Mouse (Mus musculus) layer of hippocampus, postnatal 10 days (tissue): ENCODE measurements around the gene Hsf4. TPM values are rescaled to one million over a fixed set of nuclear protein-coding genes. Genes with fewer than 3 reads are reported as not detected.
"Not testable (repeated sequence)": the region's sequence is repeated elsewhere in the genome, so short reads cannot be mapped to it uniquely, and the experiment has no call there.

Experiments
- DNase-seq, 2 experiments: peaks; one replicate each; pipeline ENCODE4 v3.0.0; 2021; ENCODE audit warnings: low spot score in 2 of 2
- total RNA-seq, 2 experiments: library from RNA; stranded (reverse); gene quantifications; 2 replicates each; pipeline ENCODE4 v1.2.3; 2021

Gene Hsf4
- total RNA-seq, 2 experiments from 2014 or later: 0.57 to 0.83 TPM

DNA sequence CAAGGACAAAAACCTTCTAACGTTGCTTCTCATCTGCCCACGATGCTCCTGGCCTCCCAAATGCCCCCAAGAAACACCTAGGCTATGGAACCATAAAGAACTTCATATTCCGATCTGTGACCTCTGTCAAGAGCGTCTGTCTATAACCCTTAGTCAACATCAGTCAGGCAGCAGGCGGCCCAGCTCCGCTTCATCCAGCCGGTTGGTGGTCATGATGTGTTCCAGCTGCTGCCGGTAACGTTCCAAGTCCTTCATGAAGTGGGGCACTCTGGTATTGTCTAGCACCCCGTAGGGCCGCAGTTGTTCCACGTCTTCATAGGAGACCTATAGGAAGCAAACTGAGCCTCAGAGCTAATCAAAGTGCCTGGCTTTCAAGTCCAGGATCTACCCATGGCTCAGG lies 12.2 kb downstream of the Hsf4 start:
- DNase-seq: no peak

DNA sequence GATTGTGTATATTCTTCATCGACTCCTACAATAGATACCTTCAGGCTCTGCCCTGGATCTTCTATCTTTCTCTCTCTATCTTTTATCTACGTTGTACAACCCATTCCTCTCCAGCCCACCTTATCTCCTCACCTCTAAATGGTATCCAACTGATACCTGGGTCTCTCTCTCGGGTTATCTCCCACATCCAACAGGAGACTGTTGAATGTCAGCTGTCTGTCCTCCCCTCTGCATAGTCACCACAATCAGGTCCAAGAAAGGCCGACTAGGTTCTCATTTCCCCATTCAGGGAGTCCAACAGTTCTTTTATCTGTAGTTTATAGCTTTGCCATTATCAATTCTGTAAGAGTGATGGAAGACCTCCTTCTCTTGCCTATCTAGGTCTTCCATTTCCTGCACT lies 12.6 kb downstream of the Hsf4 start:
- no peak for DNase-seq

DNA sequence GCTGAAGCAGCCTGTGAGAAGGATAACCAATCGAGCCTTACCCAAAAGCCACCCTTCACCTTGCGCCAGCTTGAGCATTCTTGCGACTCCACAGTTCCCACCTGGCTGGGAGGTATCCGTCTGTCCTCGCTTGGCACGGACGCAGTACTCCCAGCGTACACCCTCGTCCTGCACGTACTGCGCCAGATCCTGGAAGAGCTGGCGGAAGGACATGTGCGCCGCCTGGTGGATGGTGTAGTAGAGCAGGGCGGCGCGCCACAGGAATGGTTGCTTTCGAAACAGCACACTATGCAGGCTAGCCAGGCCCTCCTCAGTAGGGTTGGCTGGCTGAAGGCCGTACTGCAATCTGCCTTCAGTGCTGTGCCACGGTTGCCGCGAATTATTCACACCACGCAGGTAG lies 13.5 kb downstream of the Hsf4 start:
- peak in 1 of 2 experiments; percentile 52 for DNase-seq

DNA sequence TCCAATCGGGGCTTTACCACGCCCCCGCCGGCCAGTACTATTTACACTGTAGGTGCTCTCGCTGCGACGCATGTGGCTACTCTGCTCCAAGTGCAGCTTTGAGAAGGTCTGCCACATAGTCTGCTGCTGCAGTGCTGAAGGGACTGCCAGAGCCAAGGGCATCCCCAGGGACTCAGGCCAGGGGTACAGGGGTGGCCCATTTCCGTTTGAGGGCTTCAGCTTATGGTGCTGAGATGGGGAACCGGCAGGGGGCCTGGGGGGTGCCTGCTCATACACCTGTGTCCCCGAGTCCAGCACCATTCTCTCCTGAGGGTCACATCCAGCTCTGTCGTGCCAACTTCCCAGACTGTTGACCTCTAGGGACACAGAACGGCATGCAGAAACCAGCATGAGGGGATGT lies 15.9 kb downstream of the Hsf4 start:
- DNase-seq: no peak

DNA sequence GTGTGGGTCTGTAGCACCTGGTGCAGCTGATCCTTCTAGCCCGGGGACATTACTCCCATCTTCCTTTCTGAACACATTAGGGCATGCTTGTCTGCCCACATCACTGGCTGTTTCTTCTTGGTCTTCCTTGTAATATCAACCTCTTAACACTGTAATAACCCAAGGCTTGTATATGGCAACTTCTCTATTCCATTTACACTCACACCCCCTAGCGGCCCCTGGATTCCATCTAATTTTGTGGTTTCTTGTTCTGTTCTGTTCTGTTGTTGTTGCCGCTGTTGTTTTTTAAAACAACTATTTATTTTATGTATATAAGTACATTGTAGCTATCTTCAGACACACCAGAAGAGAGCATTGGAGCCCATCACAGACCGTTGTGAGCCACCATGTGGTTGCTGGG lies 17.3 kb downstream of the Hsf4 start:
- no peak for DNase-seq

DNA sequence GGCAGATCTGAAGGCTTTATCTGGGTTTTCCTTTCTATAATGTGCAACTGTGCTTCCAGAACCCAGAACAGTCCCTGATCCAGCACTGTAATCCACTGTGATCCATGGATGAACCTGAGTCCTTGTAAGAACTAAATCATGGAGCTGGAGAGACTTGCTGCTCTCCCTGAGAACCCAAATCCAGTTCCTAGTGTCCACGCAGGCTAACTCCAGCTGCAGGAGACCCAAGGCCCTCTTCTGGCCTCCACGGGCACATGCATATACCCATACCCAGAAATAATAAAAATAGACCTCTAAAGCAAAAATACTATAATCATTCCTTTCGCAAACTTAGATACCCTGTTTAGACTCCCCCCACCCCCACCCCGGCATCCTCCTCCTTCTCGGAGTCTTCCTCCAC lies 18.6 kb downstream of the Hsf4 start:
- DNase-seq: no peak

DNA sequence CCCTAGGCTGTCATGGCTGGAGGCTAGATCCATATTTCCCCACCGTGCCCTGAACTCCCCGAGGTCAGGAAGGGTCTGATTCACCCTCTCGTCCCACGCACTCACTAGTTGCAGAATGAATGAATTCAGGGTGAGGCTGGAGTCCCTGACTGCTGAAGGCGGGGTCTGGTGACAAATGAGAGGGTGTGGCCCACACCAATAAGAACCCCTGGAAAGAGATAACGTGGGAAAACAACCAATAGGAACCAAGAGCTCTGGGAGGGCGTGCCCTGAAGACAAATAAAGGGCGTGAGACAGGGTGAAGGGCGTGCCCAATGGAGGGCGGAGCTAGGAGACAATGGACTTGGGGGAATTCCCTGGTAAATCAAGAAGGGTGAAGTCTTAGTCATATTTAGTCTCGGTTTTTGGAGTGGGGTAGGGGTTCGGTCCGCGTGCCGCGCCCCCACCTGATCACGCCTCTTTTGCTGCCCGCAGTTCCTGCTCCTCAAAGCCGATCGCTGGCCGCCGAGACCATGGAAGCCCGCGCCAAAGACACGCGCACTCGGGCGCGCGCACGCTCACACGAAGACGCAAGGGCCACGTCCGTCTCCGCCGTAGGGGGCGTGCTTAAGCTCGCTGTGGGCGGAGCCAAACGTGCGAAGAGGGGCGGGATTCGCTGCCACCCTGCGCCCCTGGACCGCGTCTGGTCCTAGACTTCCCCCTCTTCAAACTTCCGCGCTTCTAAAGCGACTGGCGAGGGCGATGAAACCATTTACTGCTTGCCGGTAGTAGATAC lies 19.5 kb downstream of the Hsf4 start:
- DNase-seq: peak; percentile 97 to 98

DNA sequence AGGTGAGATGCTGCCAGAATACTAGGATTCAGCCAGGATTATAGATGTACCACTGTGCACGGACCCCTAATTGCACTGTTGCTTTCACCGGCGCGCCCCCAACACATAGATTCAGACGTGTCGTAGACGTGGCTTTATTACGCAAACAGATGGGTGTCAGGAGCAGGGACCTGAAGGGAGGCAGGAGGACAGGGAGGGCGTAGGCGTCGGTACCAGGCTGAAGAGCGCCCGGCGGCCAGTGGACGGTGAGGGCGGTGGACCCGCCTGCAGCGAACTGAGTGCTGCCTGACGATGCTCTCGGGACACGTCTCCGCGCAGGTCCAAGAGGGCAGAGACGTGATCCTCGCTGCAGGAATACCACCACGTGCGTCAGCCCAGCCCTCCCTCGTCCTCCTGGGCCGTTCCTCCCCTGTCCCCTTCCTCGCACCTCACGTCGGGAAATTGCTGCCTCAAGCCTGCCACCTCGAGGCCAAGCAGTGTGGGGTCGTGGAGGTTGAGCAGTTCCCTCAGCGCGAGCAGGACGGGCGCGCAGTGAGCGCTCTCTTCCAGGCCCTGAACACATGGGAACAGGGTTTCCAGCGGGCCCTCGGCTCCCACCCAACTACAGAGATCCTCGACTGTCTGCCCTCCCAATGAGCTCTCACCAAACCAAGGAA lies 20.3 kb downstream of the Hsf4 start, which contains the start of gene 4931428F04Rik:
Gene 4931428F04Rik (minus strand): TSS at position 60 of the 656 bp plus-strand sequence.
- peak; percentile 67 for DNase-seq

DNA sequence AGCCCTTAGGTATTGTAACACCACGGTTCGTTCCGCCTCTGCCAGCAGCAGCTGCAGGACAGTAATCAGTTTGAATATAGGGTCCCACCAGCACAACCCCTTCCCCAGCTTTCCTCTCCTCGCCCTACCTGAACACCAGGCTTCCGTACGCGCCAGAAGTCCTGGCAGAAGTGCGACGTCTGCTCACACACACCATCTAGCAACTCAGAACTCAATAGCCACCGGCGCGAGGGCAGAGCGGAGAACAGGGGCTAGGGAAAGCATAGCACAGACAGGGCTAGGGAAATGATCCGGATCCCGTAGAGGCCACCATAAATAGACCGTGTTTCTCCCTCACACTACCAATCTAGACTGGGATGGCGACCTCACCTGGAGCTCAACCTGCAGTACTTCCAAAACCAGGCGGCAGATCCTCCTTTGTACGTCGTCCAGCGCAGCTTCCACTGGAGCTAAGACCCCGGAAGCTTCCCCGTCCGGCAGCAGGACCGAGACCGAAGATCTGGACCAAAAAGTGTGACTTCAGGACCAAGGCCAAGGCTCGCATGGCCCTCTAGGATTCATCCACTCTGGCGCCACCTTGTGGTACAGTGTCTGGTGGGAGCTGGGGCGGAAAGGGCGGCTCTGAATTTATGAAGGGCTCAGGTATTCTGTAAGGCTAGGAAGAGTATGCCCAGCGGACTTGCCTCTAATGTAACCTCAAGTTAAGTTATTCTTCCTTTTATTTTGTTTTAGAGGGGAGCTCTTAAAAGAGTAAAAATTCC lies 21.1 kb downstream of the Hsf4 start:
- peak; percentile 90 to 91 for DNase-seq

DNA sequence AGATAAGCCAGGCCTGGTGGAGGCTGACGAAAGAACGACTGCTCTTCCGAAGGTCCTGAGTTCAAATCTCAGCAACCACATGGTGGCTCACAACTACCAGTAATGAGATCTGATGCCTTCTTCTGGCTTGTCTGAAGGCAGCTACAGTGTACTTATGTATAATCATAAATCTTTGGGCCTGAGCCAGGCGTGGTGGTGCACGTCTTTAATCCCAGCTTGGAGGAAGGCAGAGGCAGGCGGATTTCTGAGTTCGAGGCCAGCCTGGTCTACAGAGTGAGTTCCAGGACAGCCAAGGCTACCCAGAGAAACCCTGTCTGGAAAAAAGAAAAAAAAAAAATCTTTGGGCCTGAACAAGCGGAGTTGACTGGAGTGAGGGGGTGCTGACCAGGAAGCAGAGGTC lies 21.8 kb downstream of the Hsf4 start:
- not testable (repeated sequence) for DNase-seq

DNA sequence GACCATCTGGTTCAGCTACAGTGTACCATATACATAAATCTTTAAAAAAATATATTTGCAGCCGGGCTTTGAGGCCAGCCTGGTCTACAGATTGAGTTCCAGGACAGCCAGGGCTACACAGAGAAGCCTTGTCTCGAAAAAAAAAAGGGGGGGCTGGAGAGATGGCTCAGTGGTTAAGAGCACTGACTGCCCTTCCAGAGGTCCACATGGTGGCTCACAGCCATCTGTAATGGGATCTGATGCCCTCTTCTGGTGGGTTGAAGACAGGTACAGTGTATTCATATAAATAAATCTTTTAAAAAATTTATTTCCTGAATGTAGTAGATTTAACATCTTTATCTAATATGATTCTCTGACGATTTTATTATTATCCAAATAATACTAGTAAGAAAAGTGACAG lies 22.2 kb downstream of the Hsf4 start:
- DNase-seq: not testable (repeated sequence)

DNA sequence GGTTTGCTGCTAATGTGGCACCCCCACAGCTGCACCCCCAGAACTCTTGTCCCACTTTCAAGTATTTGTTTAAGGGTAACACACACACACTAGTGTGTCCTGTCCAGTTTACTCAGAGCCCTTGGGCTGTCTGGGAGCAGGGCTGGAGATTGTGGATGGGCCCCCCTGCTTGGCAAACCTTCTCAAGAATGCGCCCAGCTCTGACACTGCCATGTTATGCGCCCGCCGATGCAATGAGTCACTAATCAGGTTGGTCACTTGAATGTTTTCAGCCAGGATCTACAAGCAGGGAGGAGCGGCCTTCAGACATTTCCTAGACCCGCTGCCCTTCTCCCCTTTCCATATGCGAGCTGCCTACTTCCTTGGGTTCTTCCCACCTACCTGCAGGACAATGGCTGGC lies 22.9 kb downstream of the Hsf4 start:
- DNase-seq: no peak

DNA sequence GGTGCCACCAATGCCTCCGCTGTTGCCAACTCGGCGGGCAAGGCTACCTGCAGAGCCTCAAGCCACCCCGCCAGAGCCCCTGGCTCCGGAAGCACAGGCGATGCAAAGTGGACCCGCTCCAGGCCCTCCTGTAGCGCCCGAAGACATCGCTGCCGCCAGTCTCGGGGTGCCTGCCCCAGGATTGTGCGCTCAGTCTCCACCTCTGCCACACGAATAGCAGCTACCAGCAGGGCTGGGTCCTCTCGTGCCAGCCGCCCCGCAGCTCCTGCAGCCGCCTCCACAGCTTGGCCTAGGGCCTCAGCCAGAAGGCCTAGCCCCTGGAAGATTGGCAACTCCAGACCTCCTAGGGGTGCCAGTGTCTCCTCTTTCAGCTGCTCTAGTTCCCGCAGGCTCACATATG lies 23.8 kb downstream of the Hsf4 start:
- no peak for DNase-seq

DNA sequence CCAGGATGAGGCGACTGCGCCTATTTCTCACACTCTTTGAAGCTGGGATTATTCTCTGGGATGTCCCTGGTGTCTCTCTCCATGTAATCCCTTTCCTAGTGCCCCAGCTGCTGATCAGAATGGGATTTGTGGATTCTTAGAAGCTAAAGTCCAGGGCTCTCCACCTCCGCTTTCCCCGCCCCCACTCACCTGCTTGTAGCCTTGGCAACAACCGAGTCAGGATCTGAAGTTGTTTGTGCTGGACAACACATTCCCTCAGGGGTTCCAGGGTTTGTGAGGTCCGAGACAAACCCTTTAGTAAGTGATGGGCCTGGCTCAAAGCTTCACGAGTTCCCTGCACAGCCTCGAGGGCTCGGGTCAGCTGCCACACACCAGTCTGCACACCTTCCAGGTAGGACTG lies 25.2 kb downstream of the Hsf4 start:
- DNase-seq: no peak

DNA sequence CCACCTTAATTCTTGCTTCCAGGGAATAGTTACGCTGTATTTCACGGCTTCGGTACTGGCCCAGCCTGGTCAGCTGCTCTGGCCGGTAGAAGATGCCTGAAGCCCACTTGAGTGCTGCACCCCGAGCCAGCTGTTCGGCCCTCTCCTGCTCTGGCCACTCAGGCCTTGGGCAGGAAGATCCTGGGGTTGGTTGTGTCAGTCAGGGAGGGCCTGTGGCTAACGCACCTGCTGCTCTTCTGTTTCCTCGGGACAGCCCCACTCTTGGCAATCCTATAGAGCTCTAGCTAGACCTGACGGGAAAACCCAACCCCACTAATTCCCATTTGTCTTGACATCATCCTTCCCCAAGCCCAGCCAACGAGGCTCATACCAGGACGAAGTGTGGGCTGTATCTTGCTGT lies 25.7 kb downstream of the Hsf4 start:
- no peak for DNase-seq

DNA sequence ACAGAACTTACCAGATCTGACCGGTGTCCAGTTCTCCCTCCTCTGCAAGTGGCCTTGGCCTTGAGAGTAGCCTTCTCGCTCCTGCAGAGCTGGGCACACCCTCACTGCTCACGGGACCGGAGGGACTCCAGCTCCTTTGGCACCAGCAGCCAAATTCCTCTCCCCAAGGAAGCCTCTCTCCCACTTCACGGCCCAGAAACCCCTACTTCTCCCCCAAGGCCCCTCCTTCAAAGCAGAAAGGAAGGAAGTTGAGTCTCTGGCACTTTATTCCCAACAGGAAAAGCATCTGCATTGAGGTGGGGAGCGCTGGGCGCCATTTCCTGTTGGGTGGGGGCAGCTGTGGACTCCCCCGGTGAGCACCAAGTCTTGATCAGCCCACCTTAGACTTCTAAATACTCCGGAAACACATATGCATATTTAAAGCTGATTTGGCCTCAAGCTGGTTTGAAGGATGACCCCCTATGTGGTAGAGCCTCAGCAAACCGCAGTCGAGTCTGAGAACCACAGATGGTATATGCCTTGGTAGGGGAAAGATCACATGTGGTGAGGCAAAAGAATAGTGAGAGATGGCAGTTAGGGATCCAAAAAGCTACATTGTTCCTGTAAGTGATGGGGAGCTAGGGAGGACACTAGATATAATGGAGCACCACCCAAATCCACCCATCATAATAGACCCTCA lies 26.4 kb downstream of the Hsf4 start, which contains the start of gene Exoc3l:
Gene Exoc3l (minus strand): TSS at position 207 of the 679 bp plus-strand sequence.
- DNase-seq: no peak

DNA sequence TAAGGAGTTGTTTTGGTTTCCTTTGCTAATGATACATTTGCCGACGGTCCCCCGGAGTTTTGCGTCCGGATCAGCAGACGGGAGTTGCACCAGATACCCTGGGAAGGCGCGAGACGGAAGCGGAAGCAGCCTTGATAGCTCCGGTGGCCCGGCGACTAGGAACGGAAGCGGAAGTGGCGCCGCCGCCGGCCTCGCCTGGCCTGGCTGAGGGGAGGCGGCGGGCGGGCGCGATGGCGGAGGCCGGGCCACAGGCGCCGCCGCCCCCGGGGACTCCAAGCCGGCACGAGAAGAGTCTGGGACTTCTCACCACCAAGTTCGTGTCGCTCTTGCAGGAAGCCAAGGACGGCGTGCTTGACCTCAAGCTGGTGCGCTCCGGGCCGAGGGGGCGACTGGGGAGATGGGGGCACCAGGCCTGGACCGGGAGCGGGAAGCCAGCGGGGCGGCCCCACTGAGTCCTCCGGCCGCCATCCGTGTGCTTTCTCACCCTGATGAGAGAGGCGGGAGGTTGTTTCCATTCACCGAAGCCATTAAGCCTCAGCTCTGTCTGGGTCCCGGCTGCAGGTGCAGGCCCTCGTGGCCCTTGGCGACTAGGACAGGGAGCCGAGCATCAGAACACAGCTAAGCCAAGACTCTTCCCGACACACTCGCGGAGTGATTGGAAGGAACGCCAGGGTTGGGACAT lies 28.1 kb downstream of the Hsf4 start, which contains the start of gene E2f4:
Gene E2f4 (plus strand): TSS at position 153 of the 682 bp plus-strand sequence.
- DNase-seq: peak; percentile 87 to 94

DNA sequence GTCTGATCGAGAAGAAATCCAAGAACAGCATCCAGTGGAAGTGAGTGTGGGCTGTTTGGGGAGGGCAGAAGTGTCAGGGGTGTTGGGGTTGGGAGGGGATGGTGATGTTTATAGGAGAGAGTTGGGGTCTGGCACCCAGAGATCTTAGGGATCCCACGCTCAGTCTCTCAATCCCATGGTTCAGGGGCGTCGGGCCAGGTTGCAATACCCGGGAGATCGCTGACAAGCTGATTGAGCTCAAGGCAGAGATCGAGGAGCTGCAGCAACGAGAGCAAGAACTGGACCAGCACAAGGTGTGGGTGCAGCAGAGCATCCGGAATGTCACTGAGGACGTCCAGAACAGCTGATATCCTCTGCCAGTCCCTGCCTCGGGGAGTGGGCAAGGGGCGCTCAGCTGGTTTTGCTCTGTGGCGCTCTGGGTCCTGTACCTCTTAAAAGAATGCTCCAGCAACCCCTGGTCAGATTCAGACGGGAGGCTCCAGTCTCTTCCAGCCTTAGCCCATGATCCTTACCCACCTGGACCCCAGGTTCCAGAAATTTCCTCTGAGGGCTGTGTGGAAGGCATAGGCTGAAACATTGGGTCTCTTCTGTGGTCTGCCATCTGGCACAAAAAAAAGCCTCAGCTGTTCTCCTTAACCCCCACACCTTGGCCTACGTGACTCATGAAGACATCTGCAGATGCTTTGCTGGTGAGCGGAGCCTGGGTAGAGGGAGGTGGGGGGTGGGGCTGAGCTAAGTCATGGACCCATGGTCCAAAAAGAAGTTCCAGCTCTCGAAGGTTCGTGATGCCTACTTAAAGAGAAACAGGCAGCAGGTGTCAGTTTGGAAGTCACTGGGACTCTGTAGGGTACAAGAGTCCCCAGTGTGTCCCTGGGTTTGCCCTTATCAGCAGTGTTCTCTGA lies 29.0 kb downstream of the Hsf4 start:
- no peak for DNase-seq

DNA sequence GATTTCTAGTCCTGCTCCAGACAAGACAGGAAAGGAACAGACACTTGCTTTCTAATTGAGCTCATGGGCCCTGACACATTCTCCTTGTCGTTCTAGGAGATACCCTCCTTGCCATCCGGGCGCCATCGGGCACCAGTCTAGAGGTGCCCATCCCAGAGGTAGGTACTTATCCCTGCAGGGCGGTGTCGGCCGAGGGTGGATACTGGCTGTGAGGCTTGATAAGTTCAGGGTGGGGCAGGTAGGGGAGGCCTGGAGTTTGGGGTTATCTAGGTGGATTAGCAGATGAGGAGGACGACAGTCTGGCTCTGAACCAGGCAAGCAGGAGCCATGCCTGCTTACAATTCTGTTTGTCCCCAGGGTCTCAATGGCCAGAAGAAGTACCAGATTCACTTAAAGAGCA lies 30.4 kb downstream of the Hsf4 start:
- DNase-seq: no peak

DNA sequence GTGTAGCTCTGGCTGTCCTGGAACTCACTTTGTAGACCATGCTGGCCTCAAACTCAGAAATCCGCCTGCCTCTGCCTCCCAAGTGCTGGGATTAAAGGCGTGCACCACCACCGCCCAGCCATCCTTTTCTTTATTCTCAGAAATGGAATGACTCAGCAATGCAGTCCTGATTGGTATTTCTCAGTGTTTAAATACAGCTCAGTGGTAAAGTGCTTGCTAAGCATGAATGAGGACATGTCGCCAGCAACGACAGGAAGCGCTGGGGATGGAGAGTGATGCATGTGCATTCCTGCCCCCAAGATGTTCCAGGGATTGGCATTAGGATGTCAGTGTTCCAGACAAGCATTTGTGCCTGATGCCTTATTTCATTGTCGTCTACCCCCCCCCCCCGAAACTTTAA lies 33.8 kb downstream of the Hsf4 start:
- no peak for DNase-seq
